Mouse (Mus musculus) forebrain, embryonic 16.5 days (tissue): ENCODE measurements at regions not wholly inside any gene's neighbourhood (a gene's known extent, or its start where the extent isn't known, plus 50 kb on each side); places are given as distances from the start of the nearest gene placed in this dataset.

ENCODE experiments used
- ATAC-seq: fragments of 200-750 bp; cut with Nextera tagmentation; 2 replicates; pipeline ENCODE4 v1.8.0; 2017; ENCODE audit warnings: mild to moderate bottlenecking, moderate library complexity
- H3K27ac ChIP-seq: fragments of 300-500 bp; sonication (generic); 2 replicates; pipeline ENCODE4 v1.5.1; 2014; ENCODE audit warnings: low read length, control low read depth
- H3K27me3 ChIP-seq: fragments of 300-500 bp; sonication (generic); replicated peaks from 2 replicates; pipeline ENCODE4 v1.6.1; 2014; ENCODE audit warnings: low read length; ENCODE audit not compliant: control insufficient read depth, insufficient read depth
- H3K36me3 ChIP-seq: fragments of 300-500 bp; sonication (generic); 2 replicates; pipeline ENCODE4 v1.6.1; 2014; ENCODE audit not compliant: control insufficient read depth, insufficient read depth
- H3K4me1 ChIP-seq: fragments of 300-500 bp; sonication (generic); replicated peaks from 2 replicates; pipeline ENCODE4 v1.6.1; 2014; ENCODE audit warnings: low read length; ENCODE audit not compliant: control insufficient read depth, insufficient read depth
- H3K4me2 ChIP-seq: fragments of 300-500 bp; sonication (generic); 2 replicates; pipeline ENCODE4 v1.6.1; 2014; ENCODE audit warnings: mild to moderate bottlenecking, low read length, control low read depth
- H3K4me3 ChIP-seq: fragments of 300-500 bp; sonication (generic); replicated peaks from 2 replicates; pipeline ENCODE4 v1.5.1; 2014; ENCODE audit warnings: mild to moderate bottlenecking, low read length, control low read depth
- H3K9ac ChIP-seq: fragments of 300-500 bp; sonication (generic); replicated peaks from 2 replicates; pipeline ENCODE4 v1.6.1; 2014; ENCODE audit warnings: low read depth, low read length, control low read depth
- H3K9me3 ChIP-seq: fragments of 300-500 bp; sonication (generic); 2 replicates; pipeline ENCODE4 v1.6.1; 2016; ENCODE audit warnings: low read length; ENCODE audit not compliant: control insufficient read depth
- WGBS: fragments of 180-500 bp; shearing (Covaris S2); extraction: QIAGEN DNeasy Blood & Tissue Kit; methylation state at CpG from one replicate; pipeline ENCODE4 v1.1.7; 2014; 5-methylcytosine and 5-hydroxymethylcytosine counted together

DNA sequence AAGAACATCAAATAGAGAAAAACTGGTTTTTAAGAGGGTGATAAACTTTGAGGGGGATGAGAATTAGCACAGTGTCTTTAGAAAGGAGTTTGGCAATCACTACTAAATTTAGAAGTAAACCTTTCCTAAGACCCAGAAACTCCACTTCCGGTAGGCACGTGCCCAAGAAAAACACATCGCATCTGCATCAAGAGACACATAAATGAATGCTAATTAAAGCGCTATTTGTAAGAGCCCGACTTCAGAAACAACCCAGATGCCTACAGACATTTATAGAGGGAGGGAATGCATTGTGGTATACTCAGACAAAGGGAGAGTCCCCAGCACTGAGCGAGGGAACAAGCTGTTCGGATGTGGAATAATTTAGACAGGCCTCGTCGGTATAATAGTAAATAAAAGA lies 688.5 kb downstream of the Tns3 start:
- Histone ChIP-seq H3K4me1 (no peaks in the 10 kb centered on the region), H3K27me3 (no peaks in the 10 kb centered on the region), H3K27ac (no peak overlapping the region), H3K9me3 (no peaks in the 10 kb centered on the region), H3K4me2 (0 out of 2 replicates have a peak overlapping the region, but pooled peaks have one; percentile 26), H3K9ac (no peak overlapping the region), H3K36me3 (no peaks in the 10 kb centered on the region), H3K4me3 (no peak overlapping the region)
- peak; percentile 81 for ATAC-seq
- 14% methylated on average over 9 of the region's 9 CpGs for WGBS

GRCm38 (mm10) chr11:7949931-7950330 lies 714.4 kb downstream of the Tns3 start:
- Histone ChIP-seq H3K27ac (no peak overlapping the region), H3K9ac (no peak overlapping the region), H3K9me3 (no peaks in the 10 kb centered on the region), H3K36me3 (no peaks in the 10 kb centered on the region), H3K4me2 (no peak overlapping the region), H3K27me3 (no peaks in the 10 kb centered on the region), H3K4me3 (no peak overlapping the region), H3K4me1 (no peaks in the 10 kb centered on the region)
- no peak for ATAC-seq

- no peak for ATAC-seq
- H3K4me2 ChIP-seq = no peak overlapping the region
- no peaks in the 10 kb centered on the region for H3K4me1 ChIP-seq
- H3K9me3 ChIP-seq = no peaks in the 10 kb centered on the region
- no peak overlapping the region for H3K9ac ChIP-seq
- H3K27me3 ChIP-seq = no peaks in the 10 kb centered on the region
- no peak overlapping the region for H3K27ac ChIP-seq
- no peaks in the 10 kb centered on the region for H3K36me3 ChIP-seq
- WGBS = 83% methylated on average over 6 of the region's 6 CpGs
- no peak overlapping the region for H3K4me3 ChIP-seq
Measured at GRCm38 (mm10) chr11:7949201-7949875, 715.0 kb downstream of the Tns3 start.

- no peaks in the 10 kb centered on the region for H3K27me3 ChIP-seq
- no peak overlapping the region for H3K27ac ChIP-seq
- no peak overlapping the region for H3K4me2 ChIP-seq
- H3K4me3 ChIP-seq = no peak overlapping the region
- 86% methylated on average over 5 of the region's 5 CpGs for WGBS
- no peaks in the 10 kb centered on the region for H3K4me1 ChIP-seq
- H3K9ac ChIP-seq = no peak overlapping the region
- no peaks in the 10 kb centered on the region for H3K36me3 ChIP-seq
- H3K9me3 ChIP-seq = no peaks in the 10 kb centered on the region
- no peak for ATAC-seq
Measured at GRCm38 (mm10) chr11:7944956-7945515, 719.3 kb downstream of the Tns3 start.

DNA sequence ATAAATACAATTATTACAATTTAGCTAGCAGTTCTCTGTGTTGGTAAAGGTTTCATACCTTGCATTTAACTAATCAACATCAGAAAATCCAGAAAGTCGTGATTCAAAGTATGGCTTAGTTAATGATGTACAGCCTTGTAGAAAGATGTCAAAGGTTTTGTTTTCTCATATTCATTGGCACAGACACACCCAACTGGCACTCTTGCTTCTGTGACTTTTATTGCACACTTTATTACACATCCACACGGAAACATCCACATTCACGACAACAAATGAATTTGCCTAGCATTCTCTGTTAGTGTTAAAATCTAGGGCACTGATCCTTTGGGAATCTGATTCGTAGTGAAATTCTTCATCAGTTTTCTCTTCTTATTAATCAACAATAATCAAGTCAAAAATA lies 720.0 kb downstream of the Tns3 start:
- H3K4me2 ChIP-seq = no peak overlapping the region
- no peak overlapping the region for H3K4me3 ChIP-seq
- no peaks in the 10 kb centered on the region for H3K4me1 ChIP-seq
- H3K27ac ChIP-seq = no peak overlapping the region
- no peak overlapping the region for H3K9ac ChIP-seq
- ATAC-seq = no peak
- no peaks in the 10 kb centered on the region for H3K36me3 ChIP-seq
- no peaks in the 10 kb centered on the region for H3K9me3 ChIP-seq
- 89% methylated on average over 4 of the region's 4 CpGs for WGBS
- H3K27me3 ChIP-seq = no peaks in the 10 kb centered on the region

DNA sequence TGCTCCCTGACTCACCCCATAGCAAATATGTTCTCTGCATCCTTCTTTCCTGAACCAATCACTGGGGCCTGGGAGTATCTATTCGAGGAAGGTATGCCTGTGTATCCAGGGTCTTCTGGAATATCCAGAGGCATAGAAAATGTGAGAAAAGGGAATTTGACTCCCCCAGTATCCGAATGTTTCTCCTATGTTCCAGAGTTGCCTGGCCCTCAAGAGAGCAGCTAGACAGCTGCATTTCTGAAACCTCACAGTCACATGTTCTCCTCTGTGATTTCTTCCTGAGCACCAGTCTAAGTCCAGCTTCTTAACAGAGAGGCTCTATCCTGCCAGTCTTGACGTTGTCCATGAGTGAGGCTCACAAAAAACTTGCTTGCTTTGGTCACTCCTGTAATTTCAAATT lies 719.9 kb upstream of the Igfbp3 start:
- H3K4me2 ChIP-seq = no peak overlapping the region
- no peaks in the 10 kb centered on the region for H3K27me3 ChIP-seq
- no peaks in the 10 kb centered on the region for H3K36me3 ChIP-seq
- ATAC-seq = no peak
- H3K9ac ChIP-seq = no peak overlapping the region
- WGBS = 82% methylated on average over 3 of the region's 3 CpGs
- H3K9me3 ChIP-seq = no peaks in the 10 kb centered on the region
- no peaks in the 10 kb centered on the region for H3K4me1 ChIP-seq
- no peak overlapping the region for H3K4me3 ChIP-seq
- H3K27ac ChIP-seq = no peak overlapping the region

- no peak for ATAC-seq
- H3K4me3 ChIP-seq = no peak overlapping the region
- no peaks in the 10 kb centered on the region for H3K27me3 ChIP-seq
- H3K9me3 ChIP-seq = 0 out of 2 replicates have a peak, but pooled peaks cover 2% of the 10 kb centered on the region
- no peak overlapping the region for H3K9ac ChIP-seq
- H3K4me2 ChIP-seq = no peak overlapping the region
- WGBS = 97% methylated on average over 5 of the region's 5 CpGs
- H3K4me1 ChIP-seq = no peaks in the 10 kb centered on the region
- no peaks in the 10 kb centered on the region for H3K36me3 ChIP-seq
- H3K27ac ChIP-seq = no peak overlapping the region
Measured at GRCm38 (mm10) chr11:7932638-7933037, 718.9 kb upstream of the Igfbp3 start.

DNA sequence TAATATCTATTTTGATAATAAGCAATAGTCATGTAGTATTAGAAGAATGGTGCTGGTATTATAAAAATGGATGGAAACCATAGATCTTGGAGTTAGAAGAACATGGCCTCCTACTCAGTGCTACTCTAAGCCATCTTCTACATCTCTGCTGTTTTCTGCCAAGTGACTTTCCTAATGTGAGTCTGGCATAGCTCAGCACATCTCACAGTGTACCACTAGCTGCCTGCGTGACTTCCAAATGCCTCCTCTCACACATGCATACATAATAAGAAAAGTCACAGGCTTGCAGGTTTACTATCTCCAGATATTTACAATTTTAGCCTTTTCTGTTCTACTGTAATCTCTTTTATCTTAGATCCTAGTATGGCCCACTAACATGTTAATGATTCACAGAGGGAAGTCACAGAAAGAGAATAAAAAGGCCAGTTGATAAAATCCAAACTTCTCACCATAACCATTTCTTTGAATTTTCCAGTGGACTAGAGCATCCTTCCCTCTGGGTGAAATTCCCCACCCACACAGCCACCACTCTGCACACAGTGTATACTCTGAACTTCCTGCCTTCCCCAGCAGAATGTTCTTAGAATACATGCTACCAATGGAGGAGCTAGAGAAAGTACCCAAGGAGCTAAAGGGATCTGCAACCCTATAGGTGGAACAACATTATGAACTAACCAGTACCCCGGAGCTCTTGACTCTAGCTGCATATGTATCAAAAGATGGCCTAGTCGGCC lies 717.5 kb upstream of the Igfbp3 start:
- no peak for ATAC-seq
- Histone ChIP-seq H3K4me2 (no peak overlapping the region), H3K4me1 (no peaks in the 10 kb centered on the region), H3K27ac (no peak overlapping the region), H3K27me3 (no peaks in the 10 kb centered on the region), H3K9ac (no peak overlapping the region), H3K9me3 (0 out of 2 replicates have a peak, but pooled peaks cover 3% of the 10 kb centered on the region), H3K36me3 (no peaks in the 10 kb centered on the region), H3K4me3 (no peak overlapping the region)
- WGBS = 93% methylated on average over 3 of the region's 3 CpGs

DNA sequence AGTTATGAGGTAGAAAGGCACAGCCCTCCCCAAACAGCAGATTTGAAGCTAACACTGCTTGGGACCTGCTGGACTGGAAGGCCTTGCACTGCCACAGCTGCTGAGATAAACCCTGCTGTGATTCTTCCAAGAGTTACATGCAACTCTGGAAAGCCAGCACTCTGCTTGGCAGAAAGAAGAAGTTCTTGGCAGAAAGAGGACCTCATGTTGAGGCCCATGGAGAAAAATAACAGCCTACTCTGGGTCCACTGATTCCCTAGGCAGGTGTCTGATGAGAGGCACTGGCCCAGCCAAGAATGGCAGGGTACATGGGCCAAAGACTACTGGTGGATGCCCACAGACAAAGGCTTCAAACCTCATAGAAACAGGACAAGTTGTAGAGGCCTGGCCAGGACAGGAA lies 714.0 kb upstream of the Igfbp3 start:
- H3K36me3 ChIP-seq = no peaks in the 10 kb centered on the region
- H3K9me3 ChIP-seq = 0 out of 2 replicates have a peak, but pooled peaks cover 3% of the 10 kb centered on the region
- ATAC-seq = no peak
- no peaks in the 10 kb centered on the region for H3K27me3 ChIP-seq
- no peak overlapping the region for H3K4me2 ChIP-seq
- no peak overlapping the region for H3K9ac ChIP-seq
- H3K4me1 ChIP-seq = no peaks in the 10 kb centered on the region
- no peak overlapping the region for H3K4me3 ChIP-seq
- no peak overlapping the region for H3K27ac ChIP-seq
